Mouse (Mus musculus) adrenal gland, adult 10 weeks (tissue): ENCODE measurements around the gene 4930595M18Rik. TPM values are rescaled to one million over a fixed set of nuclear protein-coding genes. Genes with fewer than 3 reads are reported as not detected.

Experiments used
- polyA plus RNA-seq: library from polyadenylated mRNA; stranded (reverse); fragments of 350-450 nt; fragmentation: Illumina TruSeq; extraction: RNeasy Lipid Tissue Mini Kit (QIAGEN cat#74804); gene quantifications from one replicate; pipeline ENCODE4 v1.2.3, GENCODE M21; 2014; ENCODE audit warnings: low read depth, low replicate concordance

Gene 4930595M18Rik
- not detected for polyA plus RNA-seq

DNA sequence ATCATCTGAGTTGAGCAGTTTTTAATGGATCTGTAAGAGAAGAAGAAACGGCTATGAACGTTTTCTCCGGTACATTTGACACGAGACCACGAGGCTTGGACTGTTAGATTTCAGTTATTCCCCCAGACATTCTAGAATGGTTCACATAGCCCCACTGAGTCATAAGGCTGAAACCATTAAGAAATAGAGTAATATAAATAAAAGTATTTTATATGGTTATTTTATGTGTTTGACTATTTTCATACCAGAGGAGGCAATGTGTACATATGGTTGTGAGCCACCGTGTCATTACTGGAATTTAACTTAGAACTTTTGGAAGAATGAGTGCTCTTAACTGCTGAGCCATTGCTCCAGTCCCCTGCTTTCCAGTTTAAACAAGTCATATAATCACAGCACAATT is at the start of gene 4930595M18Rik:
4930595M18Rik (minus strand) TSS at position 101 of the 400 bp plus-strand sequence.

